Mouse (Mus musculus): ENCODE measurements at regions not wholly inside any gene's neighbourhood (a gene's known extent, or its start where the extent isn't known, plus 50 kb on each side); places are given as distances from the start of the nearest gene placed in this dataset.

- Histone ChIP-seq H3K27me3 (ENCODE audit: control insufficient read depth, insufficient read depth, low read length) (no peaks in the 10 kb centered on the region), H3K36me3 (ENCODE audit: control insufficient read depth, insufficient read depth, low read length) (no peaks in the 10 kb centered on the region), H3K27ac (ENCODE audit: low read depth, low read length) (no peak overlapping the region), H3K4me2 (replicated peaks; ENCODE audit: low read depth, low read length) (no peak overlapping the region), H3K4me1 (ENCODE audit: control insufficient read depth, insufficient read depth, low read length) (no peaks in the 10 kb centered on the region), H3K4me3 (ENCODE audit: low read length) (no peak overlapping the region), H3K9ac (ENCODE audit: low read depth, low read length) (no peak overlapping the region), H3K9me3 (ENCODE audit: control insufficient read depth, low read length) (no peaks in the 10 kb centered on the region)
- no peak for ATAC-seq (ENCODE audit: low FRiP score, low TSS enrichment)
- WGBS: 34% methylated on average over 8 of the region's 8 CpGs
Measured at GRCm38 (mm10) chr13:107531026-107531425, 509.1 kb upstream of the Kif2a start.

DNA sequence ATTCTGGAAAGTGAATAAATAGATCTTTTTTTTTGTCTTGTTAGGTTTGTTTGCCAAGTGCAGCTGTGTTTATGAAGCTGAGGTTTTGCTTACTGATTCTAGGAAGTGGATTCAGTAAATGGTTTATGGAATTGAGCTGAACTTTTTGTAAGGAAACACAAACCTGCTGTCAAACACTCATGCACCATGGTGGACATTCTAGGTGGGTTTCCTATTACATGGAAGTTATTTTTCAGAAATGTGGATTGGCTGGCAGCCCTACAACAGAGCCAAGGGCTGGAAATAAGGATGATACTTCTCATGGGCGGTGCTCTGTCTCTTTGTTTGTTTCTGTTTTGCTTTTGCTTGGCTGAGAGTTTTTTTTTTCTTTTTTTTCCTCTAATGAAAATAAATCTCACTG, 508.5 kb upstream of the Kif2a start:
- no peaks in the 10 kb centered on the region for H3K27me3 ChIP-seq (ENCODE audit: control insufficient read depth, insufficient read depth, low read length)
- ATAC-seq (ENCODE audit: low FRiP score, low TSS enrichment): no peak
- H3K4me2 ChIP-seq (replicated peaks; ENCODE audit: low read depth, low read length): no peak overlapping the region
- no peak overlapping the region for H3K4me3 ChIP-seq (ENCODE audit: low read length)
- H3K9ac ChIP-seq (ENCODE audit: low read depth, low read length): no peak overlapping the region
- no peaks in the 10 kb centered on the region for H3K9me3 ChIP-seq (ENCODE audit: control insufficient read depth, low read length)
- H3K27ac ChIP-seq (ENCODE audit: low read depth, low read length): no peak overlapping the region
- no peaks in the 10 kb centered on the region for H3K36me3 ChIP-seq (ENCODE audit: control insufficient read depth, insufficient read depth, low read length)
- no peaks in the 10 kb centered on the region for H3K4me1 ChIP-seq (ENCODE audit: control insufficient read depth, insufficient read depth, low read length)
- WGBS: 88% methylated on average over 1 of the region's 1 CpGs

DNA sequence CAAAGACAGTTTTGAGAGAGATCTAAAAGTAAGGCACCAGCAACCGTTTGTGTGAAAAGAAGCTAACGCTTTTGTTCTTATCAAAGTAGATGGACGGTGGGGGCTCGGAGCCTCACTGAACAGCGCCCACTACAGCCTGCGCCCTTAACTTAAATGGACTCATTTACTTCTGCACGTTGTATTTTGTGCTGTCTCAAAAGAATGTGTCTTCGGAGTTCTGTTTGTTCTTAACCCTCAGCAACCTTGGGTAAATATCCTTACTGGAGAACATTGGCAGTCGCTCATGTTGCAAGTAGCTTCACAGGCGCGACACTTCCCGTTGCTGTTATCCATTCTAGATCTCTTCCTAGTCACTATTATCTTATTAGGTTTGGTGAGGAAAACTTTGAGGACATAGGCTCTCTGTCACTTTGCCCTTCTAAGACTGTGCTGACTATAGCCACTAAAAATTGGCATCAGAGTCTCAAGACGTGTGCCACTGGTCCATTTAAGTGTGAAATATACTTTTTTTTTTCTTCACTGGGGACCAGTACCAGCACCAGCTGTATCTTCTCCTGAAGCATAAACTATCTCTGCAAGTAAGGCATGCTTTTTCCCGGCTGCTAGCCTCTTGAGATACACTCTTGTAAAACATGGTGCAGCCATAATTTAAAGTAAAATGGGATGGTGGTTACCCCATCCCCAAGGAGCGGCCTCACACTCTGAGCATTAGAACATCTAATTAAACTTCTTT, 507.0 kb upstream of the Kif2a start:
- Histone ChIP-seq H3K27ac (ENCODE audit: low read depth, low read length) (no peak overlapping the region), H3K36me3 (ENCODE audit: control insufficient read depth, insufficient read depth, low read length) (no peaks in the 10 kb centered on the region), H3K4me3 (ENCODE audit: low read length) (no peak overlapping the region), H3K27me3 (ENCODE audit: control insufficient read depth, insufficient read depth, low read length) (no peaks in the 10 kb centered on the region), H3K9ac (ENCODE audit: low read depth, low read length) (no peak overlapping the region), H3K9me3 (ENCODE audit: control insufficient read depth, low read length) (no peaks in the 10 kb centered on the region), H3K4me2 (replicated peaks; ENCODE audit: low read depth, low read length) (no peak overlapping the region), H3K4me1 (ENCODE audit: control insufficient read depth, insufficient read depth, low read length) (no peaks in the 10 kb centered on the region)
- no peak for ATAC-seq (ENCODE audit: low FRiP score, low TSS enrichment)
- 70% methylated on average over 15 of the region's 15 CpGs for WGBS

DNA sequence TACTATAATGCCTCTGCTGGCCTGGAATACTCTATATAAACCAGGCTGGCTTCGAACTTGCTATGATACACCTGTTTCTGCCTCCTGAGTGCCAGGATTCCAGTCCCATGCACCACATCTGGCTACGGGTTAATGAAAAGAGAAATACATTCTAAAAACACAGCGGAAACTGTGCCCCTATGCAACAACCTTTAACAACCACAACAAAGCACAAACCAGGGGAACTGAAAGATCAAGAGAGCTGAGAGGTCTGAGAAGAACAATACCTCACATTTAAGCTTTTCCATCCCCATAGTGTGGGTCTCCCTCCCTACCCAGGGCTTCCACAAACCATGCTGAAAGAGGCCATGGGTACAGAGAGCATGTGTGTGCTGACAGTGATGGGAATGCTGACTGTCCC, 501.0 kb upstream of the Kif2a start:
- Histone ChIP-seq H3K9ac (ENCODE audit: low read depth, low read length) (no peak overlapping the region), H3K9me3 (ENCODE audit: control insufficient read depth, low read length) (no peaks in the 10 kb centered on the region), H3K4me1 (ENCODE audit: control insufficient read depth, insufficient read depth, low read length) (no peaks in the 10 kb centered on the region), H3K4me3 (ENCODE audit: low read length) (no peak overlapping the region), H3K27ac (ENCODE audit: low read depth, low read length) (no peak overlapping the region), H3K4me2 (replicated peaks; ENCODE audit: low read depth, low read length) (no peak overlapping the region), H3K27me3 (ENCODE audit: control insufficient read depth, insufficient read depth, low read length) (no peaks in the 10 kb centered on the region), H3K36me3 (ENCODE audit: control insufficient read depth, insufficient read depth, low read length) (no peaks in the 10 kb centered on the region)
- ATAC-seq (ENCODE audit: low FRiP score, low TSS enrichment): no peak
- 92% methylated on average over 3 of the region's 3 CpGs for WGBS

DNA sequence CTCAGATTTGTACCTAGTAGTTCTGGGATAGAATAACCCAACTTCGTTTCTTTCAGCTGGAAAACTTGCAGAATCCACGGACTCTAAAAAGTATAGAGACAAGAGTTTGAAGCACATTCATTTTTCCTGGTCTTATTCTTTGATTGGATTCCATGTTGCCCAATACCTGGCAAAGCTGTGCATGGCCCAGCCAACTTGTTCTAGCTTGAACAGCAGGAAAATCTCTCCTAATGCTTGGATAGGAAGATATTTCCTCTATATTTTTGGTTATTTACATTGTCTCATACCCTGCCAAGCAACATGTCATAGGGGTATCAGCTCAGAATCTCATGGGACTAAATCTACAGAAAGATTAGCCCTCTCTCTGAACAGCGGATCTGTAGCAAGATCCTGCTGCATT, 492.3 kb upstream of the Kif2a start:
- no peaks in the 10 kb centered on the region for H3K4me1 ChIP-seq (ENCODE audit: control insufficient read depth, insufficient read depth, low read length)
- H3K4me3 ChIP-seq (ENCODE audit: low read length): no peak overlapping the region
- H3K27ac ChIP-seq (ENCODE audit: low read depth, low read length): no peak overlapping the region; the same call in 1 of the 2 replicates
- H3K4me2 ChIP-seq (replicated peaks; ENCODE audit: low read depth, low read length): no peak overlapping the region
- ATAC-seq (ENCODE audit: low FRiP score, low TSS enrichment): no peak
- H3K36me3 ChIP-seq (ENCODE audit: control insufficient read depth, insufficient read depth, low read length): no peaks in the 10 kb centered on the region
- no peak overlapping the region for H3K9ac ChIP-seq (ENCODE audit: low read depth, low read length)
- H3K27me3 ChIP-seq (ENCODE audit: control insufficient read depth, insufficient read depth, low read length): no peaks in the 10 kb centered on the region
- H3K9me3 ChIP-seq (ENCODE audit: control insufficient read depth, low read length): no peaks in the 10 kb centered on the region
- 75% methylated on average over 3 of the region's 3 CpGs for WGBS

DNA sequence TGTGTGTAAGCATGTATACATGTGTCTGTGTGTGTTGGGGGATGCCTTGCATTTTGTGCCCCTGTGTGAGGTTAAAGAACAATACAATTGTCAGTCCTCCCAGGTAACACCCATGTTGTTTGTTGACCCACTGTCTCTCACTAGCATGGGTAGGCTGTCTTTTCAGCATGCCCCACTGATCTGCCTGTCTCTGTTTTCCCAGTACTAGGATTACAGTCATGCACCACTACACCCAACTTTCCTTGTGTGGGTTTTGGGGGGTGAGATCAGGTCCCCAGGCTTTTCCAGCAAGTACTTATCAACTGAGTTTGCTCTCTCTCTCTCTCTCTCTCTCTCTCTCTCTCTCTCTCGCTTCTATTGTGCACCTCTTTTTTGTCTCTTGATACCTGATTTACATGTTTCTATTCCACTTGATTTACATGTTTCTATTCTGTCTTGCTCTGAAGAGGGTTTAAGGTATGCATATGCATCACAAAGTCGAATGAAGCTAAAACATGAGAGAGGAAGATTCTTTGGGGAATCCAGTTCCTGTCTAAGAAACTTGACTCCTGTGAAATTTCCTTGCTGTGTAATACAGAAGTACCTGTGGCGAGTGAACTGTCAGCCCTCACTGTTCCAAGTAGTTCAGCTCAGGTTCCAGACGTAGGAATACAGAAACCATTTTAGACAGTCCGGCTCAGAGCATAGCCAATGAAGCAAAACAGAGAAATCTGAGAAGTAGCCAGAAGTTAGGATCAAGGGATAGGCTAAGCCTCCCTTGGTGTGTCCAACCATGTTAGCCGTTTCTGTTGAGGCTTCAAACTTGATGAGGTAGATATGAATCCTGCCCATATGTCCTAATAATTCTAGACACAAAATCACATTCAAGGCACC, 491.6 kb upstream of the Kif2a start:
- WGBS: 40% methylated on average over 6 of the region's 6 CpGs
- Histone ChIP-seq H3K4me1 (ENCODE audit: control insufficient read depth, insufficient read depth, low read length) (no peaks in the 10 kb centered on the region), H3K27ac (ENCODE audit: low read depth, low read length) (peak overlapping the region; percentile 62; the same call in 1 of the 2 replicates), H3K27me3 (ENCODE audit: control insufficient read depth, insufficient read depth, low read length) (no peaks in the 10 kb centered on the region), H3K36me3 (ENCODE audit: control insufficient read depth, insufficient read depth, low read length) (no peaks in the 10 kb centered on the region), H3K9ac (ENCODE audit: low read depth, low read length) (no peak overlapping the region), H3K4me3 (ENCODE audit: low read length) (no peak overlapping the region), H3K9me3 (ENCODE audit: control insufficient read depth, low read length) (no peaks in the 10 kb centered on the region), H3K4me2 (replicated peaks; ENCODE audit: low read depth, low read length) (no peak overlapping the region)
- ATAC-seq (ENCODE audit: low FRiP score, low TSS enrichment): peak; percentile 94

- Histone ChIP-seq H3K27me3 (ENCODE audit: control insufficient read depth, insufficient read depth, low read length) (no peaks in the 10 kb centered on the region), H3K9ac (ENCODE audit: low read depth, low read length) (no peak overlapping the region), H3K4me2 (replicated peaks; ENCODE audit: low read depth, low read length) (no peak overlapping the region), H3K9me3 (ENCODE audit: control insufficient read depth, low read length) (no peaks in the 10 kb centered on the region), H3K36me3 (ENCODE audit: control insufficient read depth, insufficient read depth, low read length) (no peaks in the 10 kb centered on the region), H3K27ac (ENCODE audit: low read depth, low read length) (no peak overlapping the region), H3K4me3 (ENCODE audit: low read length) (no peak overlapping the region), H3K4me1 (ENCODE audit: control insufficient read depth, insufficient read depth, low read length) (0 out of 2 replicates have a peak, but pooled peaks cover 5% of the 10 kb centered on the region)
- WGBS: 55% methylated on average over 3 of the region's 3 CpGs
- ATAC-seq (ENCODE audit: low FRiP score, low TSS enrichment): no peak
Measured at GRCm38 (mm10) chr13:107507336-107507735, 485.4 kb upstream of the Kif2a start.

DNA sequence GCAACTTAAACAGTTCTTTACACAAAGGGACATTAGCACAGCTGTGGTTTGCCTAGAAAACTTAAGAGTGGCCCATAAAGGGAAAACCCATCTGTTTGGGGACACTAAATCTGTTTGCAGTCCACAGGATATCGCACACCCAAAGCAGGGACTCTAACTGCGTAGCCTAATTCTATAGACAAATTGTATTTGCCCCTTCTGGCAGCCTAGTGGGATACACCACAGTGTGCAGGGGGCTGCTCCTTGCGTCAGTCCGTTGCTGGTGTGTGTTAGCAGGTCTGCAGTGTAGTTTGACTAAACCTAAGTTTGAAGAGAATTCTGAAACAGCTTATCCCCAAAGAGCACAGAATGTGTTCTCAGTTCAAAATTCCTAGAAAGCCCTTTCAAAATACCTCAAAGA, 484.9 kb upstream of the Kif2a start:
- H3K9me3 ChIP-seq (ENCODE audit: control insufficient read depth, low read length): no peaks in the 10 kb centered on the region
- H3K9ac ChIP-seq (ENCODE audit: low read depth, low read length): no peak overlapping the region
- H3K36me3 ChIP-seq (ENCODE audit: control insufficient read depth, insufficient read depth, low read length): no peaks in the 10 kb centered on the region
- 0 out of 2 replicates have a peak, but pooled peaks cover 5% of the 10 kb centered on the region for H3K4me1 ChIP-seq (ENCODE audit: control insufficient read depth, insufficient read depth, low read length)
- no peak for ATAC-seq (ENCODE audit: low FRiP score, low TSS enrichment)
- H3K27ac ChIP-seq (ENCODE audit: low read depth, low read length): no peak overlapping the region; the same call in 1 of the 2 replicates
- no peak overlapping the region for H3K4me2 ChIP-seq (replicated peaks; ENCODE audit: low read depth, low read length)
- 61% methylated on average over 4 of the region's 4 CpGs for WGBS
- no peak overlapping the region for H3K4me3 ChIP-seq (ENCODE audit: low read length)
- H3K27me3 ChIP-seq (ENCODE audit: control insufficient read depth, insufficient read depth, low read length): no peaks in the 10 kb centered on the region

DNA sequence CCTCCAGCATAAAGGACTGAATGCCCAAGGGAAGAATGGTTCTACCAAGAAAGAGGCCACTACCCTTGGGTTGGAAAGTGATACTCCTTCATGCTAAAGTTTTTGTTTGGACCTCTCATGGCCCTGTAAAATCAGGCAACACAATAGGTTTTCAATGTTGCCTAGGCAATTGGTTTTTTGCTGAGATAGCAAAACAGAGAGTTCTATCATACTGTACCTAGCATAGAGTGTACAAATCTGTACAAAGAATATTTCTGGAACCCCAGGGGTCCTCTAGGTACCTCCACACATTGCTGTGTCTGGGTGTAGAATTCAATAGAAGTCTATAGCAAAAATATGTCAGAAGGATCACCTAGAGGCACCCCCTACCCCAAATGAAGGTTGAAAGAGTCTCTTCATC, 483.4 kb upstream of the Kif2a start:
- no peak overlapping the region for H3K27ac ChIP-seq (ENCODE audit: low read depth, low read length)
- no peak for ATAC-seq (ENCODE audit: low FRiP score, low TSS enrichment)
- no peak overlapping the region for H3K4me2 ChIP-seq (replicated peaks; ENCODE audit: low read depth, low read length)
- H3K9ac ChIP-seq (ENCODE audit: low read depth, low read length): no peak overlapping the region
- H3K4me1 ChIP-seq (ENCODE audit: control insufficient read depth, insufficient read depth, low read length): 0 out of 2 replicates have a peak, but pooled peaks cover 5% of the 10 kb centered on the region
- no peak overlapping the region for H3K4me3 ChIP-seq (ENCODE audit: low read length)
- H3K9me3 ChIP-seq (ENCODE audit: control insufficient read depth, low read length): no peaks in the 10 kb centered on the region
- no peaks in the 10 kb centered on the region; the same call in 1 of the 2 replicates for H3K27me3 ChIP-seq (ENCODE audit: control insufficient read depth, insufficient read depth, low read length)
- H3K36me3 ChIP-seq (ENCODE audit: control insufficient read depth, insufficient read depth, low read length): no peaks in the 10 kb centered on the region
